In genomic region chr12:78918227-78919078, GRCm38 (mm10) we compare ENCODE assay signal across 8 mouse cellular contexts. TPM values are rescaled to one million over a fixed set of nuclear protein-coding genes. Genes with fewer than 3 reads are reported as not detected.
DNase-seq lines count a peak whose midpoint lies in the region; ATAC-seq lines count a peak whose summit lies in the region.

No protein-coding gene starts in this region.

- H3K9ac ChIP-seq in embryonic facial prominence, embryonic 14.5 days (ENCODE audit: low read depth, low read length) = no peak overlapping the region
- no peak overlapping the region for H3K9ac ChIP-seq in limb, embryonic 12.5 days (replicated peaks)
- H3K9ac ChIP-seq in midbrain, embryonic 15.5 days = 0 out of 2 replicates have a peak overlapping the region, but pooled peaks have one; percentile 9

- WGBS in embryonic facial prominence, embryonic 14.5 days = 10% methylated on average over 10 of the region's 11 CpGs
- 16% methylated on average over 11 of the region's 11 CpGs for WGBS in limb, embryonic 12.5 days
- 18% methylated on average over 11 of the region's 11 CpGs for WGBS in midbrain, embryonic 15.5 days

- H3K4me2 ChIP-seq in embryonic facial prominence, embryonic 14.5 days (ENCODE audit: low read depth, low read length) = peak overlapping the region; percentile 42
- peak overlapping the region; percentile 39 for H3K4me2 ChIP-seq in limb, embryonic 12.5 days
- H3K4me2 ChIP-seq in midbrain, embryonic 15.5 days = peak overlapping the region; percentile 43

- H3K4me1 ChIP-seq in embryonic facial prominence, embryonic 14.5 days (ENCODE audit: control insufficient read depth, insufficient read depth, low read length) = no peaks in the 10 kb centered on the region
- H3K4me1 ChIP-seq in limb, embryonic 12.5 days (replicated peaks) = 0 out of 2 replicates have a peak, but pooled peaks cover 3% of the 10 kb centered on the region
- peaks cover 2% of the 10 kb centered on the region; the same call in 1 of the 2 replicates for H3K4me1 ChIP-seq in midbrain, embryonic 15.5 days

- H3K27ac ChIP-seq in embryonic facial prominence, embryonic 14.5 days (replicated peaks; ENCODE audit: low read depth, low read length) = no peak overlapping the region
- H3K27ac ChIP-seq in limb, embryonic 12.5 days = no peak overlapping the region
- no peak overlapping the region for H3K27ac ChIP-seq in midbrain, embryonic 15.5 days

- H3K36me3 ChIP-seq in embryonic facial prominence, embryonic 14.5 days (ENCODE audit: control insufficient read depth, insufficient read depth, low read length) = no peaks in the 10 kb centered on the region
- no peaks in the 10 kb centered on the region for H3K36me3 ChIP-seq in limb, embryonic 12.5 days
- H3K36me3 ChIP-seq in midbrain, embryonic 15.5 days (replicated peaks) = no peaks in the 10 kb centered on the region

- peak; percentile 54 for ATAC-seq in embryonic facial prominence, embryonic 14.5 days (ENCODE audit: low read depth)
- peak; percentile 45; the same call in 1 of the 2 replicates for ATAC-seq in limb, embryonic 12.5 days (ENCODE audit: insufficient number of reproducible peaks, insufficient read depth, low FRiP score, low TSS enrichment, low read depth)
- peak; percentile 74 for ATAC-seq in midbrain, embryonic 15.5 days (replicated peaks)

- no peak overlapping the region for H3K4me3 ChIP-seq in embryonic facial prominence, embryonic 14.5 days (ENCODE audit: low read depth, low read length)
- H3K4me3 ChIP-seq in limb, embryonic 12.5 days (replicated peaks) = no peak overlapping the region
- peak overlapping the region; percentile 17 for H3K4me3 ChIP-seq in midbrain, embryonic 15.5 days

- DNase-seq in A20 (ENCODE audit: low read depth, low spot score) = peak; percentile 94
- peak; percentile 28 to 68 for DNase-seq in adrenal gland, postnatal 4 days (ENCODE audit: low spot score in 2 of 2)
- DNase-seq in embryonic facial prominence, embryonic 14.5 days (ENCODE audit: low spot score) = peak; percentile 91
- DNase-seq in heart, adult 8-10 months (ENCODE audit: low spot score) = peak; percentile 81
- peak; percentile 82 to 88 for DNase-seq in kidney, adult 8-10 months
- peak; percentile 61 to 78 for DNase-seq in spleen, adult 18-20 months

- no peaks in the 10 kb centered on the region for H3K9me3 ChIP-seq in embryonic facial prominence, embryonic 14.5 days (ENCODE audit: control insufficient read depth, low read length)
- no peaks in the 10 kb centered on the region for H3K9me3 ChIP-seq in limb, embryonic 12.5 days
- no peaks in the 10 kb centered on the region for H3K9me3 ChIP-seq in midbrain, embryonic 15.5 days

- no peaks in the 10 kb centered on the region for H3K27me3 ChIP-seq in embryonic facial prominence, embryonic 14.5 days (replicated peaks; ENCODE audit: control insufficient read depth, insufficient read depth, low read length)
- H3K27me3 ChIP-seq in limb, embryonic 12.5 days = peaks cover 11% of the 10 kb centered on the region
- H3K27me3 ChIP-seq in midbrain, embryonic 15.5 days (replicated peaks) = peaks cover 2% of the 10 kb centered on the region; the same call in 1 of the 2 replicates

RNA-seq across cellular contexts. Expression of gene Plek2, which starts 11.7 kb away (rescaled TPM):
- 1 to 10 TPM; 1.5 to 2.9 TPM for total RNA-seq in adrenal gland, postnatal 4 days (2021)
- polyA plus RNA-seq in embryonic facial prominence, embryonic 14.5 days (2014; fragmentation: Nextera tagmentation; extraction: Ambion mirVana) = 5.9 and 6.6 TPM in 2 replicates
- total RNA-seq in heart, adult 8-10 months (2022) = under 1 TPM in 3 of 4 experiments, not detected in 1; 0.22 to 0.49 (median 0.38) TPM
- 3.7 and 4.5 TPM in 2 replicates for polyA plus RNA-seq in limb, embryonic 12.5 days (2016; fragmentation: Nextera tagmentation; extraction: Ambion mirVana)
- 1.5 and 2.0 TPM in 2 replicates for polyA plus RNA-seq in midbrain, embryonic 15.5 days (2015; fragmentation: Nextera tagmentation; extraction: Ambion mirVana)

RNA-seq across cellular contexts. Expression of gene Eif2s1, which starts 56.8 kb away (rescaled TPM):
- 10 to 100 TPM; 71.2 to 78.5 TPM for total RNA-seq in adrenal gland, postnatal 4 days (2021)
- 184 and 201 TPM in 2 replicates for polyA plus RNA-seq in embryonic facial prominence, embryonic 14.5 days (2014; fragmentation: Nextera tagmentation; extraction: Ambion mirVana)
- total RNA-seq in heart, adult 8-10 months (2022) = 10 to 100 TPM; 35.0 to 50.0 (median 45.0) TPM
- polyA plus RNA-seq in limb, embryonic 12.5 days (2016; fragmentation: Nextera tagmentation; extraction: Ambion mirVana) = 213 and 228 TPM in 2 replicates
- polyA plus RNA-seq in midbrain, embryonic 15.5 days (2015; fragmentation: Nextera tagmentation; extraction: Ambion mirVana) = 132 and 135 TPM in 2 replicates

RNA-seq across cellular contexts. Expression of gene Atp6v1d, which starts 57.0 kb away (rescaled TPM):
- 10 to 100 TPM; 48.4 to 57.7 TPM for total RNA-seq in adrenal gland, postnatal 4 days (2021)
- polyA plus RNA-seq in embryonic facial prominence, embryonic 14.5 days (2014; fragmentation: Nextera tagmentation; extraction: Ambion mirVana) = 62.2 and 69.5 TPM in 2 replicates
- 10 to 100 TPM; 73.6 to 82.4 (median 74.8) TPM for total RNA-seq in heart, adult 8-10 months (2022)
- 64.6 and 67.4 TPM in 2 replicates for polyA plus RNA-seq in limb, embryonic 12.5 days (2016; fragmentation: Nextera tagmentation; extraction: Ambion mirVana)
- polyA plus RNA-seq in midbrain, embryonic 15.5 days (2015; fragmentation: Nextera tagmentation; extraction: Ambion mirVana) = 105 and 121 TPM in 2 replicates
